13 mouse cellular contexts compared by ENCODE assay signal in genomic region chr9:70229823-70230222, GRCm38 (mm10). TPM values are rescaled to one million over a fixed set of nuclear protein-coding genes. Genes with fewer than 3 reads are reported as not detected.
DNase-seq lines count a peak whose midpoint lies in the region; ATAC-seq and TF ChIP-seq lines count a peak whose summit lies in the region.
"Had no signal": no experiment of that assay in that cellular context is flagged by ENCODE, and none has a peak within 500 bp of the region (broad histone marks: within the 10 kb centered on the region; RNA-seq: fewer than 3 reads in every experiment).

No protein-coding gene starts in this region.

- no peak for TF ChIP-seq POLR2A in lung, adult 2 months (IDR thresholded peaks at IDR 0.05; ENCODE audit: borderline replicate concordance, extremely low read depth, low read depth, low read length)

- peak; percentile 97 for ATAC-seq in intestine, postnatal 0 days
- ATAC-seq in stomach, embryonic 15.5 days (ENCODE audit: insufficient read depth, low FRiP score, low read depth), result peak; percentile 87

- no peaks in the 10 kb centered on the region for H3K9me3 ChIP-seq in intestine, postnatal 0 days (ENCODE audit: control insufficient read depth)
- H3K9me3 ChIP-seq in stomach, embryonic 15.5 days, result no peaks in the 10 kb centered on the region
- H3K9me3 ChIP-seq in embryonic facial prominence, embryonic 10.5 days, result no peaks in the 10 kb centered on the region
- H3K9me3 ChIP-seq: heart, embryonic 13.5 days; limb, embryonic 15.5 days; neural tube, embryonic 13.5 days had no signal

- H3K4me2 ChIP-seq in intestine, postnatal 0 days (replicated peaks; ENCODE audit: low read depth), result no peak overlapping the region
- no peak overlapping the region for H3K4me2 ChIP-seq in stomach, embryonic 15.5 days
- H3K4me2 ChIP-seq: heart, embryonic 13.5 days; hindbrain, embryonic 14.5 days; limb, embryonic 15.5 days; neural tube, embryonic 13.5 days had no signal

- H3K9ac ChIP-seq in intestine, postnatal 0 days (ENCODE audit: low read depth, low read length), result no peak overlapping the region
- H3K9ac ChIP-seq in stomach, embryonic 15.5 days, result no peak overlapping the region
- H3K9ac ChIP-seq: heart, embryonic 13.5 days; hindbrain, embryonic 14.5 days; limb, embryonic 15.5 days; neural tube, embryonic 13.5 days had no signal

- H3K27ac ChIP-seq in intestine, postnatal 0 days (ENCODE audit: low read depth, low read length), result peak overlapping the region; percentile 10; the same call in 1 of the 2 replicates
- H3K27ac ChIP-seq in stomach, embryonic 15.5 days, result peak overlapping the region; percentile 71; the same call in 1 of the 2 replicates
- H3K27ac ChIP-seq in embryonic facial prominence, embryonic 10.5 days (replicated peaks), result no peak overlapping the region
- H3K27ac ChIP-seq: heart, embryonic 13.5 days; hindbrain, embryonic 14.5 days; limb, embryonic 15.5 days; neural tube, embryonic 13.5 days had no signal

- H3K36me3 ChIP-seq in intestine, postnatal 0 days (ENCODE audit: control insufficient read depth, insufficient read depth), result no peaks in the 10 kb centered on the region
- no peaks in the 10 kb centered on the region for H3K36me3 ChIP-seq in stomach, embryonic 15.5 days
- H3K36me3 ChIP-seq in embryonic facial prominence, embryonic 10.5 days (replicated peaks), result no peaks in the 10 kb centered on the region
- H3K36me3 ChIP-seq: heart, embryonic 13.5 days; limb, embryonic 15.5 days; neural tube, embryonic 13.5 days had no signal

- H3K27me3 ChIP-seq in intestine, postnatal 0 days (replicated peaks; ENCODE audit: control insufficient read depth, insufficient read depth, low read length), result no peaks in the 10 kb centered on the region
- H3K27me3 ChIP-seq in stomach, embryonic 15.5 days (replicated peaks), result no peaks in the 10 kb centered on the region
- H3K27me3 ChIP-seq in embryonic facial prominence, embryonic 10.5 days (replicated peaks; ENCODE audit: low read depth, poor library complexity, severe bottlenecking), result no peaks in the 10 kb centered on the region
- H3K27me3 ChIP-seq: heart, embryonic 13.5 days; limb, embryonic 15.5 days; neural tube, embryonic 13.5 days had no signal

- DNase-seq in NIH3T3 (ENCODE audit: low read depth), result peak; percentile 42
- peak; percentile 56 for DNase-seq in lung, adult 2 months
- no peak for DNase-seq in layer of hippocampus, postnatal 36 days
- DNase-seq in T-cell, adult 2 months (ENCODE audit: low spot score), result no peak
- no peak for DNase-seq in embryonic facial prominence, embryonic 10.5 days (ENCODE audit: low spot score)
- DNase-seq: adrenal gland, postnatal 10 days; right cerebral cortex, postnatal 4 days had no signal

- no peak overlapping the region for H3K4me3 ChIP-seq in intestine, postnatal 0 days (ENCODE audit: low read depth, low read length)
- no peak overlapping the region for H3K4me3 ChIP-seq in lung, adult 2 months (replicated peaks; ENCODE audit: extremely low read depth, low read depth, low read length)
- H3K4me3 ChIP-seq in stomach, embryonic 15.5 days (replicated peaks), result no peak overlapping the region
- no peak overlapping the region for H3K4me3 ChIP-seq in embryonic facial prominence, embryonic 10.5 days
- H3K4me3 ChIP-seq: heart, embryonic 13.5 days; limb, embryonic 15.5 days; neural tube, embryonic 13.5 days had no signal

- peak; percentile 32; the same call in 1 of the 2 replicates for TF ChIP-seq CTCF in intestine, postnatal 0 days (IDR thresholded peaks at IDR 0.05; ENCODE audit: low read depth)
- no peak for TF ChIP-seq CTCF in lung, adult 2 months (IDR thresholded peaks at IDR 0.05; ENCODE audit: insufficient read depth, low read length)

- 0 out of 2 replicates have a peak, but pooled peaks cover 4% of the 10 kb centered on the region for H3K4me1 ChIP-seq in intestine, postnatal 0 days (replicated peaks; ENCODE audit: control insufficient read depth, insufficient read depth, low read length)
- H3K4me1 ChIP-seq in lung, adult 2 months (ENCODE audit: control insufficient read depth, insufficient read depth, low read length), result peaks cover 4% of the 10 kb centered on the region; the same call in 1 of the 2 replicates
- H3K4me1 ChIP-seq in stomach, embryonic 15.5 days, result no peaks in the 10 kb centered on the region
- no peaks in the 10 kb centered on the region for H3K4me1 ChIP-seq in embryonic facial prominence, embryonic 10.5 days
- H3K4me1 ChIP-seq: neural tube, embryonic 13.5 days had no signal

- WGBS in intestine, postnatal 0 days, result 39% methylated on average over 8 of the region's 8 CpGs
- 67% methylated on average over 8 of the region's 8 CpGs for WGBS in lung, adult 2 months
- 50% methylated on average over 8 of the region's 8 CpGs for WGBS in stomach, embryonic 15.5 days
- 70% methylated on average over 8 of the region's 8 CpGs for whole genome bisulfite sequencing in embryonic facial prominence, embryonic 10.5 days

RNA-seq across cellular contexts. Expression of gene Myo1e, which starts 22.7 kb away (rescaled TPM):
- polyA plus RNA-seq in intestine, postnatal 0 days (2015; fragmentation: Nextera tagmentation; extraction: Ambion mirVana), result 15.2 and 16.2 TPM in 2 replicates
- polyA plus RNA-seq in lung, adult 2 months (2012; rRNA removed), result 13.7 and 21.2 TPM in 2 replicates
- polyA plus RNA-seq in stomach, embryonic 15.5 days (2015; fragmentation: Nextera tagmentation; extraction: Ambion mirVana), result 24.2 and 28.2 TPM in 2 replicates
- total RNA-seq in layer of hippocampus, postnatal 36 days (2021), result 1 to 10 TPM; 8.0 to 8.1 TPM
- polyA plus RNA-seq in embryonic facial prominence, embryonic 10.5 days (2016; fragmentation: Nextera tagmentation; extraction: Ambion mirVana), result 16.9 and 17.6 TPM in 2 replicates

Comparison
In these comparisons a context has a peak if more than half of its experiments do, and no peak if none do; other contexts are left out.
1. DNase-seq: peak in NIH3T3 (single experiment) and lung, adult 2 months (single experiment); none in layer of hippocampus, postnatal 36 days (0 of 2), T-cell, adult 2 months (single experiment) and embryonic facial prominence, embryonic 10.5 days (single experiment).